Mouse (Mus musculus): ENCODE measurements around the gene Ttc39d. TPM values are rescaled to one million over a fixed set of nuclear protein-coding genes. Genes with fewer than 3 reads are reported as not detected.
"Not testable (repeated sequence)": the region's sequence is repeated elsewhere in the genome, so short reads cannot be mapped to it uniquely, and the experiment has no call there.

The Ttc39d gene
- under 1 TPM in 1 of 2 experiments, not detected in 1; 0.14 TPM for total RNA-seq (2021)
- not detected in 2 replicates for polyA plus RNA-seq (2012; rRNA removed)
- long read RNA-seq, result 0 reads

DNA sequence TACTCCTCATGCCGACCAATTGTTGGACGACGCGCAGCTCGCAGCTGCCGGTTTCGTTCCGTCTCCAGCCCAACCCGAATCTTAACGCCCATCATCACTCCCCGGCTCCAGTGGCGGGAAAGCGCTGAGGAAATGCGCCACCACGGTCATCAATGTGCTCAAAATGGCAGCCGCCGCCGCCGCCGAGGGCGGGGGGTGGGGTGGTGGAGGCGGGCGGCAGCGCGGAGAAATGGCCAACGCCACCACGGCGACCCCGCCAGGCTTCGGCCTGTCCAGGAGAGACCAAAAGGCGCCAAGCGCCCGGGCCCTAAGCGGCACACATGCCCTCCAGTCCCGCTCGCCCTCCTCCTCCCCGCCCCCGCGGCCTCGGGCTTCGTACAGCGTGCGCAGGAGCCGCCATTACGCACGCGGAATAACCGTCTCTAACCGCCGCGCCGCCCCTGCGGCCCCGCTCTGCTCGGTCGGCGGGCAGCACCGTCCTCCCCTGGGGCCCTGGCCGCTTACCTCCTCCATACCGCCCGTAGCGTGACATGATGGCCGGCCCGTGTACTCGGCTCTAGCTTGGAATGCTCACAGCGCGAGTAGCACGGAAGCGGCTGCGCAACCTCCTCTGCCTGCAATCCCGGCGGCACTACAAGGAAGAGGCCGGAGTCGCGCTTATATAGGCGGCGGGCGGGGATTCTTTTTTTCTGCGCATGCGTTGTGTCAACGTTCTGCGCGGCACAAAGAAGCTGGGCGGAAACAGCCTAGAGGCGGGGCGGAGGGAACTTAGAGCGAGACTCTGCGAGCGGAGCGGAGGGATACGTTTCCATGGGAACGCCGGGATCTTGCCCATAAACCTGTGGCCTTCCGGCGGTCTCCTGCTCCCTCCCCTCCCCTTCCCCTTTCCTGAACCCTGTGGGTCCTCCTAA, at the start of gene Ttc39d, which contains the start of gene Srsf7:
Gene Ttc39d (plus strand): TSS at position 790 of the 911 bp plus-strand sequence.
Gene Srsf7 (minus strand): TSS at position 637 of the 911 bp plus-strand sequence.
- DNase-seq, result peak; percentile 98

DNA sequence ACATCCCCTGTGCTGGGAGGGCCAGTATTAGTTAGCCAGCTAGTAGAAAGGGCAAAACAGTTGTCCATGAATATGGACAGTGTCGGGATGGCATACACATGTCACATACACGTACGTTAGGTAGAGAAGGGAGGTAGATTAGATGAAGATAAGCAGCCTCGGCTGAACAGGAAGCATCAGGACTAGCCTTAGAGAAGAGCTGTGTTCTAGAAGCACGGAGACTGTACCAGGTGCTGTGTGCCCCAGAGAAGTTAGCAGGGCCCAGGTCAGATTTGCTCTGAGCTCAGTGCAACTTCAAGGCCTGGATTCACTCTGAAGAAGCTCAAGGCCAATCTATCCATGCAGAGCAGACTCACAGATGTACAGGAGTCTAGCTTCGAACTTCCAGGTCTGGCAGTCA, 49.8 kb upstream of the Ttc39d start:
- no peak for DNase-seq

DNA sequence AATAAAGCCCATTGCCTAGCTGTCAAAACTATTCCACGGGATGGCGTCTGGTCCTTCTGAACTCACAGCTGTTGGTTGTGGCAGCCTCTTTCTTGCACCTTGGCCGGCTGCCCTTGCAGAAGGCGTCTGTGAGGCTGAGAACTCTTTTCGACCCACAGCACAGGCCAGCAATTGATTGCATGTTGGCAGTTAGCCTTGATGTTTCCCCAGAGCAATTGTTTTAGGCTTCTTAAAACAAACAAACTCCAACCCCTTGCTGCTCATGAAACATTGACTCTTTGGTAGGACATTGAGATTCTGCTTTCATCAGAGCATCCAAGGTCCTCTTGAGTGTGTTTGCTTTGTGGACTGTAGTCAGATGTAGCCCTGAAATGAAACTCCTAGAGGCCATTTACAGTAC, 46.8 kb upstream of the Ttc39d start:
- DNase-seq, result peak; percentile 68

DNA sequence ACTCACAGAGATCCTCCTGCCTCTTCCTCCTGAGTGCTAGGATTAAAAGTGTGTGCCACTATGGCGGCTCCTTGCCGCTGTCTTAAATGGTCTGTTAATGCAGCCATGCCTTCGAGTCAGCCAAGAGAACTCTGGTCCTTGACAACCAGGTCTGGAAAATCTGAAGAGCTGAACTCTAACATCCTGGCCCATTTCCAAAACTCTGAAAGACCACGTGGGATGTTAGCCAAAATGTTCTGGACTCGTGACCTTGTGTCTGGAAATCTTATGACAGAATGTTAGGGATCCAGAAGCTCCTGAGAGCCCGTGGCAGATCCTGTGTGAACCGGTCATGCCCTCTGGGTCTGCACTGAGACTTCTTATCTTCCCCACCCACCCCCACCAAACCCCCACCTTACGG, 43.3 kb upstream of the Ttc39d start:
- DNase-seq, result no peak

DNA sequence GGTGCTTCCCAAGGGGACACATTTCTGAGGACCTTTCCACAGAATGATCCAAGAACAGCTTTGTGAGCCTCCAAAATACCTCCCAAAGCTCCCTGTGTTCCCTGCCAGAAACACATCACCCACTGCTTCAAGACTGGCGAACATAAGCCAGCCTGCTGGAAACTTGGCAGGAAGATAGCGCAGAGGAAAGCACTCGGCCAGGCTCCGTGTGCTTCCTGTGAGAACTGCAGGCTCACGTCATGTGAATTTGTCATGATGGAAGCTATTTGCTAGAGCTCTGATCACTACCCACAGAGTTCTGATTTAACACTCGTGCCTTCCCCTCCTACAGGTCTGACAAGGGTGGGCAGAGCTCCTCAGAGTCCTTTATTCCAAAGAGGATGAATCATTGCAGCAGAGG, 41.5 kb upstream of the Ttc39d start:
- DNase-seq, result no peak

DNA sequence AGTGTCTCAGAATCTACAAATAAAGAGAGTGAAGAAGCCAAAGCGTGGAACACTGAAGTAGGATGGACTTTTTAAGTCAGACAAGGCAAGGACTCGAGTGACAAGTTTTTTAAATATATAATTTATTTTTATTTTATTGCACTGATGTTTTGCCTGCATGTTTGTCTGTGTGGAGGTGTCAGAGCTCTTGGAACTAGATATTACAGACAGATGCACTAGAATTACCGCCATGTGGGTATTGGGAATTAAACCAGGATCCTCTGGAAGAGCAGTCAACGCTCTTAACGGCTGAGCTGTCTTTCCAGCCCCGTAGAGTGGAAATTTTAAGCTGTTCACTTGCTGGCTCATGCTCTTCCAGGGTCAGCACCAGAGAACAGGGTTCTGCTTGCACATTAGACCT, 40.9 kb upstream of the Ttc39d start:
- DNase-seq, result no peak

DNA sequence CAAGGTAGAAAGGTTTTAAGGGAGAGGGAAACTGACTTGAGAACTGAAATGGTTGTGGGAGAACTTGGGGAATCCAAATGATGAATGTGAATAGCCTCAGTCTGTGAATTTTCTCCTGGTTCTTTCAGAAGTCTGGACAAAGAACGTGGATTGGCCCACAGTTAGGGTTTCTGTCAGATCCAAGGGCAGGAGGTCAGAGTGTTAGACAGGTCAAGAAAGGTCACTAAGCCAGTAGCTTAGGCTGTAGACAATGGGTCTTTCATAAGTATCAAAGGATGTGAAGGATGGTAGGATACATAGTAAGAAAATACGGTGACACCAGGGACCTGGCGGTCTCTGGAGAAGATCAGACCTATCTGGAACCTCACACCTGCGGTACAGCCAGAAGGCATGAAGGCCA, 39.8 kb upstream of the Ttc39d start:
- DNase-seq, result no peak

DNA sequence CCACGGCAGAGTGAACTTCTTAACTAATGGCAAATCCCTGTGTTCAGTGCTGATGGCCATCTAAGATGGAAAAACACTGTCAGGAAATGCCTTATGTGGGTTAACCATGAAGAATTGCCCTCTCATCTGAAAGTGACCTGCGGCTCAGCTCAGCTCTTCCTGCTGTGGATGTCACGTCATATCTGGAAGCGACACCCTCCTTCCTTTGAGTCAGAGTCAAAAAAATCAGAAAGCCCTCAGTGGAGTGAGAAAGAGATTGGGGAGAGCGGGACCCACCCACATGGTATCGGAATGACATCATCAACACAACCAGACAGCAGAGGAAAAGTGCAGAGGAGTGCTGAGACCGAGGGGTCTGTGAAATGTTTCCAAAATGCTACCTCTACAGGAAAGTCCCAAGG, 39.4 kb upstream of the Ttc39d start:
- DNase-seq, result peak; percentile 42

DNA sequence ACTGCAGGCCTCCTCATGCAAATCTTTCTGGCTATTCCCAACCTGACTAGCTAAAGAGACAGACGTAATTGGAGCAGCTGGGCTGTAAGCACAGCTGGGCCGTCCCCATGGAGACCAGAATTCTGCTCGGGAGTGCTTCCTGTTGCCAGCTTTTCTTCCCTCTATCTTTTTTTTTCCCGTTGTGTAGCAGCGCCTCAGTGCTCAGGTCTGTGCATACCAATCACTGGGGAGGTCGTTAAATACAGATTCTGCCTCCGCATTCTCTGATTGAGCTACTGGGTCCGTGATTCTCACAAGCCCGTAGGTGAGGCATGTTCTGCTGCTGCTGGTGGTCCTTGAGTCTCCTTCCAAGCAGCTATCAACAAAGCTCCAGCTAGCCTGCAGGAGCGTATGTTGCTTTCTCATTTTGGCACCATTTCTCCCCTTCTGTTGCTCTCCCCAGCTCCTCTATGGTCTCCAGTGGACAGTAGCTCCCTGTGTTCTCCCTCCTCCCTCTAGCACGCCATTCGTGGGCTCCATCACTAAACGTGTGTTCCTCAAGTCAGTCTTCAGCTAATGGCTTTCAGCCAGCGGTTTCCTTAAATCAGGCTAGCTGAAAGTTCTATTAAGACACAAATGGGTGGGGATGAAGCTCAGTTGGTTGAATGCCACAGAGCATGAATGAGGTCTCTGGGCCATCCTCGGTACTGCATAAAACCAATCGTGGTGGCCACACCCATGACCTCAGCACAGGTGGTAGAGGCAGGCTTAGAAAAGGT, 38.7 kb upstream of the Ttc39d start:
- no peak for DNase-seq

DNA sequence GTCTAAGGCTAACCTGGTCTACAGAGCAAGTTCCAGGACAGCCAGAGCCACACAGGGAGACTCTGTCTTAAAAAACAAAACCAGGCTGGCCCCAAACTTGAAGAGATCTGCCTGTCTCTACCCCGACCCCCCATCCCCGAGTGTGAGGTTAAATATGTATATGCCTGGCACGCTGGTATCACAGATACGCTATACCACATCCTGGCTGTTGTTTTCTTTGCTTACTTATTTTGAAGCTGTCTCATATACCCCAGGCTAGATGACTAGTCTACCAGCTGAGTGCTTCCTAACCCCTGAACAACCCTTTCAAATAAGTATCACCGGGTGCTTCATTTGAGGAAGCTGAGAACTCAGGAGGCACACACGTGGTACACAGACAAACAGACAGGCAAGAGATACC, 37.5 kb upstream of the Ttc39d start:
- no peak for DNase-seq

DNA sequence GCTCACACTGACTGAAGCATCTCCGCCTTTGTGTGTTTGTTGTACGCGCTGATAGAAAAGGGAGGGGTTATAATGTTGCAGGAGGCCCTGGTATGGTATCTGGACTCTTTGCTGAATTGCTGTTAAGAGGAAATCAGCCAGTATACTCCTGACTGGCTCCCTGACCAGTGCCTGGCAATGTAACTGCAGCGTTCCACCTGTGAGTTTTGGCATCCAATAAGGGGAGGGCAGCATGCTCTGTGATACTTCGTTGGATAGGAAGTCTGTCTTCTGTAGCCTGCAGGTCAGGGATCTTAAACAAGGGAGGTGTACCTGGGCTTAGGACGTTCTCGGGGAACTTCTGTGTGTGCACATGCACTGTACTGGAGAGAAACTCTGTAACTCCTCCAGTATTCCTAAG, 36.3 kb upstream of the Ttc39d start:
- no peak for DNase-seq

DNA sequence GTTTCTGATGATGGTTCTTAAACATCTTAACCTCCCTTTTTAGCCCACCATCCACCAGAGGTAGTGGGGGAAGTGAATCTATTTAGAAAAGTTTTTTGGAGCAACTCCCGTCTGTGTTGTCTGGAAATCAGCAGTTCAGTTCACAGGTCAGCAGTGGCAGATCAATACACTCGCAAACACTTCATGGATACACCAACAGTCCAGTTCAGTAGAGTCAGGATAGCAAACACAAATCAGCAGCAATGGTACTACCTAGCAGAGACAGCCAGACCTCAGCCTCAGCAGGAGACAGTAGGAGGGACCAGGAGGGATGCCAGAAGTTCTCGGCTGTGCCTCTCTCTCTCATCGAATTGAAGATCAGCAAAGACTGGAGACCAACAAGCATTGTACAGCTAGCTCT, 35.3 kb upstream of the Ttc39d start:
- no peak for DNase-seq

DNA sequence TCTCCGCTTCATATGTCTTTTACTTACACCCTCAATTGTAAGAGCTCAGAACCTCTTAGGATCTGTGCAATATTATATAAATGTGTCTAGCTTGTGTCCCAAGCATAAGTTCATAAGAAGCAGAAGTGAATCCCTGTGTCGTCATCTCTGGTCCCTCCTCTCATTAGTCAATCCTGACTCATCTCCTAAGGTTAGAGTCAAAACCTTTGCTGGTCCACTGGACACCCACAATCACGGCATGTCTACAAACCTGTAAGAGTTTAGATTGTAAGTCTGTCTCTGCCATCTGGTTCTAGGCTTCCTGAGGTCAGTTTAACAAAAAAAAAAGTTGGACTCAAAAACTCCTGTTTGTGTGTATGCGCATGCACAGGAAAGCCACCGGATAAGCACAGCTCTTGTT, 34.5 kb upstream of the Ttc39d start:
- DNase-seq, result peak; percentile 28

DNA sequence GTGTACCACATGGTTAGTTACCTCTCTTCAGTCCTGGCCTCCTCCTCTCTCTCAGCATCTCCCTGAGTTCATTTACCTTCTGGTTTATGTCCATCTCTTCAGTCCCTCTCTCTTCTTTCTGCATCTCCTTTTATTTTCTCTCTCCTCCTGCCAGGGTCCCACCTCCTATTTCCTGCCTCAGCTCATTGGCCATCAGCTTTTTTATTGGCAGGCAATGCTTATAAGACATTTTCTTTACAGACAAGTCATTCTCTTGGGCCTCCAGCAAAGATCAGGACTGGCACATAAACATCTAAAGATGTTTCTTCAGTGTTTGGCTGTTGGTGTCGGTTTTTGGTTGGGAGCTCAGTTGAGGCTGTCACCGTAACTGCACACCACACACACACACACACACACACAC, 33.6 kb upstream of the Ttc39d start:
- no peak for DNase-seq

DNA sequence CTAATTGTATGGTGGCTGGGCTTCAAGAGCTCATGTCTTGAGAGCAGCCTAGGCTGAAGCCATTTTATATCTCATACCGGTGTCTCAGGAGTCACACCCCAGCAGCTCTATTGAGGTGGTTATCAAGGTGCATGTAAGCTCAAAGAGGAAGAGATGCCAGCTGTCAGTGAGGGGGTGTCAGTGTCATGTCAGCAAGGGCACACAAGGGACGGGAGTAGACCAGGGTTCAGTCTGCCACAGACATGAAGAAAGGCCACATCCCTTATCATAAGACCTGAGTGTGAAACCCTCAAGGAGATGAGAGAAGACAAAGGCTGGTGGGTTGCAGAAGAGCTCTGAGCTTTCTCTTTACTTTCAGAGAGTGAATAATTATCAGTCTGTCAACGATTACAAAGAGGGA, 33.1 kb upstream of the Ttc39d start:
- DNase-seq, result no peak

DNA sequence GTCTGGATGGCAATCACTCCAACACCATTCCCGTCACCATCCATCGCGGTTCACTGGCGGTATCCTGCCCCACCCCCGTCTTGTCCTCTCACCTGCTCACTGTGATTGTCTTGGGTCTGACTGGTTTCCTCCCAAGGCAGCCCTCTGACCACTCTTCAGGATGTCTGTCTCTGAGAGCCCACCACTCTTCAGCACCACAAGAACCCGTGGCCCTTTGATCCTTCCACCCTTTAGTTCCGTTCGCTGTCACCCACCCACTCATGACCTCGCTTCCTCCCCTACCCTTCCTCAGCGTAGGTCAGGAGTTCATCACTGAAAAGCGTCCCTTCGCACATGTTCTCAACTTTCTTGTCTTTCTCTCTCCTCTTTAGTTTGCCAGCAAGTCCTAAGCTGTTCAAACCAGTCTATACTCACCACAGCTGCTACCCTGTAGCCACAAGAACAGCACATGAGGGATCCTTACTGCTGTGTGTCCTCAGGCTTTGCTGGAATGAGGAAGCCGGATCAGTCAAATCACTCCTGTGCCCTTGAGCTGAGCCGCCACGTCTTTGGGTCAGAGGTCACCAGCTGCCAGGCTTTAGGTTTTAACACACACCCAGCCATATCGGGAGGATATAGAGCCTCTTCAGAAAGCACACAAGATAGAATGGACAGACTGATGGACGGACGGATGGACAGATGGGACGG, 32.4 kb upstream of the Ttc39d start:
- no peak for DNase-seq

DNA sequence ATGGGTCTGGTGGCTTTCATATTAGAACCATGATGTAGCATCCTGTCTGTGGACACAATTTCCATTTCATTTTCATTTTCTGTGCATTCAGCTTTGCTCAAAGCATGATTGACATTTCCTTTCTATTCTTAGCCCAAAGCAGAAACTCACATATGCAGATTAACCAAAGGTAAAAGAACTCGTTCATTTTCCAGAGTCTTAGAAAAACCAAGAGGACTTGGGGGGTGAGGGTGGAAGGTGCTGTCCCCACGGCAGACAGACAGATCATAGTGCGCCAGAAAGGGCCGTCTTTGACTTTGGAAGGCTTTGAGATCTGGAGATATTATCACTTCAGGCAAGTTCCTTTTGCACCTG, 31.9 kb upstream of the Ttc39d start:
- no peak for DNase-seq

DNA sequence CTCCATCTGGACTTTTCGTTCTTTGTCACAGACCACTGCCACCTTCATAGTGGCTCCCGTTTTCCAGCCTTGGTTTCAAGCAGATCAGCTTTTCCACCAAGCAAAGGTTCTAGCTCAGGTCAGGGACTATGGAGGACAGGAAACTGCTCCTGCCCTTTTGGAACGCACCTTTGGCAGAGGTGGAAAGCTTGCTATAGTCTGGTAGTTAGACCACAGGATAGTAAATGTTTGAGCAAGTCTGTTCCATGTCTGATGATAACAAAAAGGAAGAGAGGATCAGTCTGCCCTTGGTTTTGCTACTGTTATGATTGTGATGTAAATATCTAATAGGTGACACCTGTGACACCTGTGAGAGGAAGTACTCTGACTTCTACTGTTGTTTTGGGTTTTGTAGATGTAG, 31.3 kb upstream of the Ttc39d start:
- DNase-seq, result no peak

DNA sequence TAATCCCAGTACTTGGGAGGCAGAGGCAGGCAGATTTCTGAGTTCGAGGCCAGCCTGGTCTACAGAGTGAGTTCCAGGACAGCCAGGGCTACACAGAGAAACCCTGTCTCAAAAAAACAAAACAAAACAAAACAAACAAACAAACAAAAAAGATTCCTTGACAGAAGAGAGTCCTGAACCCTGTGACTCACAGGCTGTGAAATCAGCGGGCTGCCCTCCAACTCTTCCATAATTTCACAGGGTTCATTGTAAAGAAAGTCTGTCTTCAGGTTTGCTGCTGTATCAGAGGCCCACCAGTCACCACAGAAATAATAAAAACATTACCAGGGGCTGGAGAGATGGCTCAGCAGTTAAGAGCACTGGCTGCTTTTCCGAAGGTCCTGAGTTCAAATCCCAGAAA, 28.4 kb upstream of the Ttc39d start:
- not testable (repeated sequence) for DNase-seq

DNA sequence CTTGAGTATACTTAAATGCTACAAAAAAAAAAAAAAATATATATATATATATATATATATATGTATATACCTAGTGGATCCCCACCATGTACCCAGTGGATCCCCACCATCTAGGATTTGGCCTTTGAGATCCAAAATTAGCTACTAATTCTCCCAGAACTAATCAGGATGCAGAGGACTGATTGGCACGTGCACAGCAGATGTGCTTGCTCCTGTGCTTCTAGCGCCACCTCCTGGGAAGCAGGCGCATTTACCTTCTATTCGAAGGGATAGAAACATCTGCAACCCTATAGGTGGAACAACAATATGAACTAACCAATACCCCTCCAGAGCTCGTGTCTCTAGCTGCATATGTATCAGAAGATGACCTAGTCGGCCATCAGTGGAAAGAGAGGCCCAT, 27.3 kb upstream of the Ttc39d start:
- peak; percentile 69 for DNase-seq

DNA sequence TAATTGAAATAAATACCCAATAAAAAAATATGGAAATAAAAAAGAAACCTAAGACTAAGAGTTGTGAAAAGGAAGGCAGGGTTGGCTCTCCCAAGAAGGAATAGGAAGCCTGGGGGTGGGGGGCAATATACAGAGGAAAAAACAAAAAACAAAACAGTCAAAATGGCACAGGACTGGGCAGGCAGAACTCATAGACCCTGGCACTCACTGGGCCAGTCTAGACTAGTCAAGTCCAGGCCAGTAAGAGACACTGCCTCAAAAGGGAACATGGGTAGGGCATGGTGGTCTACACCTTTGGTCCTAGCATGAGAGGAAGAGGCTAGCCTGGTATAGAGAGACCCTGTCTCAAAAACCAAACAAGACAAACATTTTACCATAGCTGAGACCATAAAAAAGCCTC, 26.8 kb upstream of the Ttc39d start:
- no peak for DNase-seq

DNA sequence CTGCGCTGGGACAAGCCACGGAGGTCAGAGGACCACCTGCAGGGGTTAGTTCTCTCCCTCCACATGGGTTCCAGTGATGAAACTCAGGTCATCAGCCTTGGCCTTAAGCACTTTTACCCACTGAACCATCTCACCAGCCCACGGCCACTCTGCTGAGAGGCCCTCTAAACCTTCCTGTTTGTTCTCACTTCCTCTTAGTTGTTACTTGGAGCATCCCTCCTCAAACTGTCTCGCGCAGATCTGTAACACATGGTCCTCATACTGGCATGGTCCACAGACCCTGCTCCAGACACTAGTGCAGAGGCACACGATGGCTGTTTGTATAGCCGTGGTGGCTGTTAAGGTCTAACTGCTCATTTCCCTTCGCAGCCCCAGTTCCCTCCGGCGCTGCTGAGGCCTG, 23.6 kb upstream of the Ttc39d start:
- no peak for DNase-seq

DNA sequence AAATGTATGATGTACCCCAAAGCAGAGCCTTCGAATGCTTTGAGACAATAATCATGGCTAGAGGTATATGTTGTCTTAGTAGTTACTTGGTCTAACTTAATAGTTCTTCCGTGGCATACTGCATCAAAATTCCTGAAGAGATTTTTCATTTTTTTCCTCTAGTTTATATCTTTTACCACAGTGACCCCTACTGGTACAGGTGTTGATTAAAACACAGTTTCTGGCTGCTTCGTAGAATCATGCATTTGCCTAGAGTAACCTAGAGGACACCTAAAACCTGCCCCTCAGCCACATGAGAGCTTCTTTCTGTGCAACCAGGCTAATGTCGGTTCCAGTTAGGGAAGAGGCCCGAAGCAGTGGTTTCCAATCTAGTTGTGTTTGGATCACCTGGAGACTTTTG, 14.2 kb upstream of the Ttc39d start:
- no peak for DNase-seq
